Mouse (Mus musculus) spleen, postnatal 0 days (tissue): ENCODE results near the gene Cnfn. TPM values are rescaled to one million over a fixed set of nuclear protein-coding genes. Genes with fewer than 3 reads are reported as not detected.

Experiments
- polyA plus RNA-seq: library from polyadenylated mRNA; unstranded; fragments of >200 nt; fragmentation: Nextera tagmentation; extraction: Ambion mirVana; gene quantifications from 2 replicates; pipeline ENCODE4 v1.2.1, GENCODE M21; 2015

The Cnfn gene
- polyA plus RNA-seq, result not detected in 2 replicates

GRCm38 (mm10) chr7:25369058-25369749, at the start of gene Cnfn:
Gene Cnfn (minus strand): TSS chr7:25369724.

GRCm38 (mm10) chr7:25412833-25413441, 43.4 kb upstream of the Cnfn start, which contains the start of gene Cxcl17:
Gene Cxcl17 (minus strand): TSS chr7:25412886.

DNA sequence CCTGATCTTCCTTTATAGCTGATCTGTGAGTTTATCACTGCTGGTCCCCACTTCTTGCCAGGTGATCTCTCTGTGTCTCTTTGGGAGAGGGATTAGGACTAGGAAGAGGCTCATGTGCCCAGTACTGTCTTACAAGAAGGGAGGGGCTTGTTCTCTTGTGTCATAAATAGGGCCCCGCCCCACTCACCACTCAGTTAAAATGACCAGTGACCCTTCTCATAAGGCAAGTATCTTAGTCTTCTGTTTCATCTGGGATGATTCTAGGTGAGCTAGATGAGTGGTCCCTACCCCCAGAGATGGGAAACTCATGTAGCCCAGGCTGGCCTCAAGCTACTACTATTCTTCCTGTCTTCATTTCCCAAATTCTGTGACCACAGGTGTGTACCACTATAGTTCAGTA, 29.1 kb upstream of the Cnfn start, which contains the start of gene Lipe:
Gene Lipe, minus strand, starts transcription at position 101 of the 400 bp plus-strand sequence.

Other genes starting within 250 kb of the Cnfn start
- 3.1 and 5.7 TPM in 2 replicates for gene Pou2f2, start 190.0 kb downstream of the Cnfn start, polyA plus RNA-seq
- gene Dedd2, start 149.1 kb downstream of the Cnfn start, polyA plus RNA-seq, result 37.7 and 40.2 TPM in 2 replicates
- 2.0 and 2.6 TPM in 2 replicates for gene Zfp526, start 148.3 kb downstream of the Cnfn start, polyA plus RNA-seq
- 8.8 and 10.1 TPM in 2 replicates for gene Gsk3a, start 131.9 kb downstream of the Cnfn start, polyA plus RNA-seq
- 3.6 and 5.5 TPM in 2 replicates for gene Erf, start 119.0 kb downstream of the Cnfn start, polyA plus RNA-seq
- gene Cic, start 102.0 kb downstream of the Cnfn start, polyA plus RNA-seq, result 26.2 and 28.6 TPM in 2 replicates
- gene Pafah1b3, start 71.7 kb downstream of the Cnfn start, polyA plus RNA-seq, result 37.1 and 53.3 TPM in 2 replicates
- not detected in 2 replicates for gene Prr19, start 68.3 kb downstream of the Cnfn start, polyA plus RNA-seq
- not detected in 2 replicates for gene Tmem145, start 63.6 kb downstream of the Cnfn start, polyA plus RNA-seq
- 2.4 and 2.8 TPM in 2 replicates for gene Megf8, start 52.6 kb downstream of the Cnfn start, polyA plus RNA-seq
- gene Lipe, start 29.0 kb upstream of the Cnfn start, polyA plus RNA-seq, result 6.1 and 7.0 TPM in 2 replicates
- not detected in 2 replicates for gene Cxcl17, start 43.2 kb upstream of the Cnfn start, polyA plus RNA-seq
- gene Ceacam1, start 107.9 kb upstream of the Cnfn start, polyA plus RNA-seq, result 6.6 and 10.4 TPM in 2 replicates
- not detected in 2 replicates for gene Ceacam2, start 170.1 kb upstream of the Cnfn start, polyA plus RNA-seq
- not detected in 2 replicates for gene Erich4, start 246.2 kb upstream of the Cnfn start, polyA plus RNA-seq
- gene Dmac2, start 249.7 kb upstream of the Cnfn start, polyA plus RNA-seq, result 13.1 and 16.7 TPM in 2 replicates